Mouse (Mus musculus) liver, embryonic 12.5 days (tissue): ENCODE data around the gene Gzme. TPM values are rescaled to one million over a fixed set of nuclear protein-coding genes. Genes with fewer than 3 reads are reported as not detected.

Experiments used
- ATAC-seq: fragments of 200-750 bp; cut with Nextera tagmentation; 2 replicates; pipeline ENCODE4 v1.8.0; 2017; ENCODE audit warnings: moderate number of reproducible peaks, mild to moderate bottlenecking, moderate library complexity
- H3K27ac ChIP-seq: fragments of 300-500 bp; sonication (generic); 2 replicates; pipeline ENCODE4 v1.5.1; 2016; ENCODE audit warnings: mild to moderate bottlenecking
- H3K27me3 ChIP-seq: fragments of 300-500 bp; sonication (generic); replicated peaks from 2 replicates; pipeline ENCODE4 v1.6.1; 2016; ENCODE audit warnings: mild to moderate bottlenecking, moderate library complexity
- H3K36me3 ChIP-seq: fragments of 300-500 bp; sonication (generic); 2 replicates; pipeline ENCODE4 v1.6.1; 2016; ENCODE audit warnings: mild to moderate bottlenecking, moderate library complexity
- H3K4me1 ChIP-seq: fragments of 300-500 bp; sonication (generic); 2 replicates; pipeline ENCODE4 v1.6.1; 2016
- H3K4me2 ChIP-seq: fragments of 300-500 bp; sonication (generic); 2 replicates; pipeline ENCODE4 v1.6.1; 2016; ENCODE audit warnings: mild to moderate bottlenecking, moderate library complexity
- H3K4me3 ChIP-seq: fragments of 300-500 bp; sonication (generic); 2 replicates; pipeline ENCODE4 v1.5.1; 2016; ENCODE audit warnings: mild to moderate bottlenecking, moderate library complexity
- H3K9ac ChIP-seq: fragments of 300-500 bp; sonication (generic); 2 replicates; pipeline ENCODE4 v1.6.1; 2016; ENCODE audit warnings: mild to moderate bottlenecking, moderate library complexity
- H3K9me3 ChIP-seq: fragments of 300-500 bp; sonication (generic); replicated peaks from 2 replicates; pipeline ENCODE4 v1.6.1; 2016; ENCODE audit warnings: mild to moderate bottlenecking, moderate library complexity
- WGBS: fragments of 180-500 bp; shearing (Covaris S2); methylation state at CpG from one replicate; pipeline ENCODE4 v1.1.7; 2016; ENCODE audit not compliant: insufficient replicate concordance; 5-methylcytosine and 5-hydroxymethylcytosine counted together
- microRNA-seq: library from miRNA; unstranded; fragments of <30 nt; microRNA quantifications from one replicate; pipeline ENCODE4, GENCODE M21; 2017
- polyA plus RNA-seq: library from polyadenylated mRNA; unstranded; fragments of >200 nt; fragmentation: Nextera tagmentation; extraction: Ambion mirVana; gene quantifications from 2 replicates; pipeline ENCODE4 v1.2.1, GENCODE M21; 2016

Gene Gzme
- polyA plus RNA-seq, 1 experiment from 2014 or later = not detected

GRCm38 (mm10) chr14:56103452-56103851 is 17.0 kb downstream of the Gzme start:
- no peak overlapping the region for H3K9ac ChIP-seq
- H3K4me3 ChIP-seq = no peak overlapping the region
- H3K9me3 ChIP-seq = no peaks in the 10 kb centered on the region
- no peaks in the 10 kb centered on the region for H3K27me3 ChIP-seq
- H3K4me1 ChIP-seq = no peaks in the 10 kb centered on the region
- ATAC-seq = no peak
- H3K36me3 ChIP-seq = no peaks in the 10 kb centered on the region
- no peak overlapping the region for H3K27ac ChIP-seq
- H3K4me2 ChIP-seq = no peak overlapping the region
- 57% methylated on average over 3 of the region's 3 CpGs for WGBS

GRCm38 (mm10) chr14:56102386-56102785 is 18.0 kb downstream of the Gzme start, which contains the start of gene Ctsg:
Gene Ctsg, minus strand, starts transcription at chr14:56102574.
- H3K36me3 ChIP-seq = no peaks in the 10 kb centered on the region
- WGBS = 53% methylated on average over 10 of the region's 10 CpGs
- no peak for ATAC-seq

GRCm38 (mm10) chr14:56098940-56099339 is 21.5 kb downstream of the Gzme start:
- 54% methylated on average over 4 of the region's 4 CpGs for WGBS
- H3K27ac ChIP-seq = no peak overlapping the region
- no peak for ATAC-seq
- H3K9ac ChIP-seq = no peak overlapping the region
- no peaks in the 10 kb centered on the region for H3K4me1 ChIP-seq
- no peaks in the 10 kb centered on the region for H3K27me3 ChIP-seq
- H3K36me3 ChIP-seq = no peaks in the 10 kb centered on the region
- H3K4me2 ChIP-seq = no peak overlapping the region
- H3K4me3 ChIP-seq = no peak overlapping the region
- H3K9me3 ChIP-seq = no peaks in the 10 kb centered on the region

More at GRCm38 (mm10) chr14:56102386-56102785, 18.0 kb downstream of the Gzme start, which contains the start of gene Ctsg:
- Histone ChIP-seq H3K4me2 (no peak within 1 kb of the TSS), H3K27ac (no peak within 1 kb of the TSS), H3K4me3 (no peak within 1 kb of the TSS), H3K9ac (no peak within 1 kb of the TSS), H3K9me3 (no peaks in the 10 kb centered on the region), H3K4me1 (no peaks in the 10 kb centered on the region), H3K27me3 (no peaks in the 10 kb centered on the region)

GRCm38 (mm10) chr14:56097597-56097996 is 22.8 kb downstream of the Gzme start:
- no peaks in the 10 kb centered on the region for H3K36me3 ChIP-seq
- H3K4me3 ChIP-seq = no peak overlapping the region
- no peaks in the 10 kb centered on the region for H3K4me1 ChIP-seq
- H3K9me3 ChIP-seq = no peaks in the 10 kb centered on the region
- no peak overlapping the region for H3K9ac ChIP-seq
- H3K27ac ChIP-seq = no peak overlapping the region
- 53% methylated on average over 1 of the region's 1 CpGs for WGBS
- H3K4me2 ChIP-seq = no peak overlapping the region
- ATAC-seq = no peak
- no peaks in the 10 kb centered on the region for H3K27me3 ChIP-seq

GRCm38 (mm10) chr14:56093353-56093752 is 27.1 kb downstream of the Gzme start:
- Histone ChIP-seq H3K4me2 (no peak overlapping the region), H3K36me3 (no peaks in the 10 kb centered on the region), H3K4me3 (no peak overlapping the region), H3K27me3 (no peaks in the 10 kb centered on the region), H3K9me3 (no peaks in the 10 kb centered on the region), H3K9ac (no peak overlapping the region), H3K27ac (no peak overlapping the region), H3K4me1 (no peaks in the 10 kb centered on the region)
- WGBS = 32% methylated on average over 2 of the region's 2 CpGs
- no peak for ATAC-seq

- no peak overlapping the region for H3K4me2 ChIP-seq
- H3K9me3 ChIP-seq = no peaks in the 10 kb centered on the region
- 32% methylated on average over 3 of the region's 3 CpGs for WGBS
- no peak overlapping the region for H3K4me3 ChIP-seq
- no peaks in the 10 kb centered on the region for H3K27me3 ChIP-seq
- no peaks in the 10 kb centered on the region for H3K36me3 ChIP-seq
- H3K27ac ChIP-seq = no peak overlapping the region
- H3K4me1 ChIP-seq = no peaks in the 10 kb centered on the region
- H3K9ac ChIP-seq = no peak overlapping the region
- no peak for ATAC-seq
These were observed 33.7 kb downstream of the Gzme start for GRCm38 (mm10) chr14:56086711-56087110.

- no peaks in the 10 kb centered on the region for H3K9me3 ChIP-seq
- no peaks in the 10 kb centered on the region for H3K36me3 ChIP-seq
- no peak within 1 kb of the TSS for H3K4me2 ChIP-seq
- ATAC-seq = no peak
- H3K9ac ChIP-seq = no peak within 1 kb of the TSS
- no peaks in the 10 kb centered on the region for H3K27me3 ChIP-seq
- no peak within 1 kb of the TSS for H3K27ac ChIP-seq
- no peak within 1 kb of the TSS for H3K4me3 ChIP-seq
- H3K4me1 ChIP-seq = no peaks in the 10 kb centered on the region
- 87% methylated on average over 2 of the region's 2 CpGs for WGBS
These were observed 35.3 kb downstream of the Gzme start, which contains the start of gene Mcpt8 for GRCm38 (mm10) chr14:56085167-56085566. Gene Mcpt8, minus strand, starts transcription at chr14:56085273.

- WGBS = 61% methylated on average over 4 of the region's 4 CpGs
- H3K4me3 ChIP-seq = no peak overlapping the region
- no peak overlapping the region for H3K27ac ChIP-seq
- no peaks in the 10 kb centered on the region for H3K36me3 ChIP-seq
- no peaks in the 10 kb centered on the region for H3K9me3 ChIP-seq
- H3K4me2 ChIP-seq = no peak overlapping the region
- H3K27me3 ChIP-seq = no peaks in the 10 kb centered on the region
- no peak for ATAC-seq
- H3K9ac ChIP-seq = no peak overlapping the region
- no peaks in the 10 kb centered on the region for H3K4me1 ChIP-seq
These were observed 38.4 kb downstream of the Gzme start for GRCm38 (mm10) chr14:56082016-56082415.

Small RNA genes within 50 kb of the gene (microRNA-seq; reads per million reads assigned to microRNA genes)
- not detected for gene Mir6949

Other genes with a start within 250 kb of the Gzme start
- gene Cbln3, start 236.2 kb downstream of the Gzme start, polyA plus RNA-seq = 0.25 TPM in 2 replicates
- gene Khnyn, start 235.7 kb downstream of the Gzme start, polyA plus RNA-seq = 12.8 and 13.0 TPM in 2 replicates
- 14.0 and 15.3 TPM in 2 replicates for gene Sdr39u1, start 220.3 kb downstream of the Gzme start, polyA plus RNA-seq
- not detected in 2 replicates for gene Cma1, start 175.9 kb downstream of the Gzme start, polyA plus RNA-seq
- not detected in 2 replicates for gene Cma2, start 169.6 kb downstream of the Gzme start, polyA plus RNA-seq
- gene Mcpt1, start 102.7 kb downstream of the Gzme start, polyA plus RNA-seq = not detected in 2 replicates
- not detected in 2 replicates for gene Mcpt9, start 90.1 kb downstream of the Gzme start, polyA plus RNA-seq
- gene Mcpt2, start 78.6 kb downstream of the Gzme start, polyA plus RNA-seq = 0.12 TPM in 1 of 2 replicates, not detected in the other
- gene Mcpt4, start 58.3 kb downstream of the Gzme start, polyA plus RNA-seq = not detected in 2 replicates
- 0.20 TPM in 1 of 2 replicates, not detected in the other for gene Mcpt8, start 35.4 kb downstream of the Gzme start, polyA plus RNA-seq
- gene Ctsg, start 18.1 kb downstream of the Gzme start, polyA plus RNA-seq = 4.0 and 5.3 TPM in 2 replicates
- not detected in 2 replicates for gene Gzmd, start 12.0 kb upstream of the Gzme start, polyA plus RNA-seq
- gene Gzmg, start 39.0 kb upstream of the Gzme start, polyA plus RNA-seq = not detected in 2 replicates
- gene Gzmn, start 54.0 kb upstream of the Gzme start, polyA plus RNA-seq = not detected in 2 replicates
- gene Gzmf, start 90.8 kb upstream of the Gzme start, polyA plus RNA-seq = not detected in 2 replicates
- gene Gzmc, start 114.0 kb upstream of the Gzme start, polyA plus RNA-seq = not detected in 2 replicates
- gene Gzmb, start 141.6 kb upstream of the Gzme start, polyA plus RNA-seq = not detected in 2 replicates
- not detected in 2 replicates for gene Atp12a, start 244.4 kb upstream of the Gzme start, polyA plus RNA-seq